Mouse (Mus musculus) embryonic fibroblast, embryonic 13.5 days (primary cell): ENCODE results near the gene Efcab11.

ENCODE experiments used
- CTCF ChIP-seq: IDR thresholded peaks from 2 replicates; pipeline ENCODE4 v1.5.1; 2011; ENCODE audit warnings: mild to moderate bottlenecking, control low read depth, low read length, moderate library complexity, borderline replicate concordance; ENCODE audit not compliant: insufficient read depth
- POLR2A ChIP-seq: IDR thresholded peaks from 2 replicates; pipeline ENCODE4 v1.6.1; 2011; ENCODE audit warnings: low read depth, mild to moderate bottlenecking, control low read depth, low read length, moderate library complexity

DNA sequence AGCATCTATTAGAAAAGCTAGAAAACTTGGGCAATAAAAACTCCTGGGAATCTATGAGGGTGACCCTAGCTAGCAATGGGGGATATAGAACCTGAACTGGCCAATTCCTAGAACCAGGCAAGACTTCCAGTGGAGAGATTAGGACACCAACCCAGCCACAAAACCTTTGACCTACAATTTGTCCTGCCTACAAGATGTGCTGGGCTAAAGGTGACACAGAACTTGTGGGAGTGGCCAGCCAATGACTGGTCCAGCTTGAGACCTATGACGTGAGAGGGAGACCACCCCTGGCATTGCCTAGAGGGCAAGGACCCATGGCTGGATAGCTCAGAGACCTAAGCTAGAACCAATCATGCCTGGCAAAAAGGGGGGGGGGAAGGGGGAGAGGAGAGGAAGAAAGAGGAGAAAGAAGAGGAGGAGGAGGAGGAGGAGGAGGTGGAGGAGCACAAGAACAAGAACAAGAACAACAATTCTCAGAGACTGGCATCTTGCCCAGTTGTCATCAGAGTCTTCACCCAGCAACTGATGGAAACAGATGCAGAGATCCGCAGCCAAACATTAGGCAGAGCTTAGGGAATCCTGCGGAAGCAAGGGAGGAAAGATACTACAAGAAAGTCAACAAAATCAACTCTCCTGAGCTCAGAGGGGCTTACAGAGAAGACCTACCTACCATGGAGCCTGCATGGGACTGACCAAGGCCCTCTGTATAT is 24.7 kb downstream of the Efcab11 start:
- TF ChIP-seq CTCF (no peak), POLR2A (no peak)
